Mouse (Mus musculus) left cerebral cortex, adult 9 months (tissue): ENCODE measurements around the gene Il20.
A peak's percentile ranks its signal among the peaks of the same experiment; 100 is the strongest.

ENCODE experiments used
- DNase-seq, 2 experiments: peaks; one replicate each; pipeline ENCODE4 v3.0.0; 2022; ENCODE audit warnings: low spot score in 2 of 2

Il20 gene

GRCm38 (mm10) chr1:130911401-130912010 is at the start of gene Il20:
TSS of gene Il20 (minus strand) at chr1:130911451.
- no peak for DNase-seq

DNA sequence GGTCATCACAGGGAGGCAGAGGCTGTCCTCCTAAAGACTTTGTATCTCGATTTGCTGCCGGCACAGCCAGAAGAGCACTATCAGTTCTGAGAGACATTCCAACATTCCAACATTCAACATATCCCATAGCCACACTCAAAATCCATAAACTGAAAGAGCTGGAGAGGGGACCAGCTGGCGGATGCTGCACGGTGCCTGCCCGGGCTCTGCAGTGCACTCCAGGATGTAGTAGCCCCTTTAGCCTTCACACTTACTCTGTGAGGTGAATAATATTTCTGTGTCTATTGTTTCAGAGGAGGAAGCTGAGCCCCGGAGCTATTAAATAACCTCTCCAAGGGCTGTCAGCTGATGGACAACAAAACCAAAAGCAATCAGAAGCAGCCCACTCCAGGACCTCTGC is 35.7 kb upstream of the Il20 start:
- DNase-seq, result no peak

DNA sequence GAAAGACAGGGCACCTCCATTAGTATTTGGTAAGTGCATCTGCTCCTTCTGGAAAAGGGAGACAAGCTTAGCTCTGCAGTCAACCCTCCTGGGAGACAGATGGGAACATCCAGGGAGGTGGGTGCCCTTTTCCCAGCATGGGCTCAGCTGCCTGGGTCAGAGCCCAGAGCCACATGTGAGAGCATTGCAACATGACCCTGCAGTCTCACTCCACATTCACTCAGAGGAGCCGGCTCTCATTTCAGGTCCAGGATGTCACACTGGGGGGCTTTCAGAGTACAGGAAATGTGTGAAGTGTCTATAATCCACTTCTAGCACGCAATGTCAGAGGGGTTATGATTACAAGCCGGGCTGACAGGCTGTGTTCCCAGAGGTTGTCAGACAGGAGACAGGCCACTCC is 30.6 kb upstream of the Il20 start:
- DNase-seq, result no peak

- DNase-seq, result no peak
These were observed 28.9 kb upstream of the Il20 start, which contains the start of gene Il19 for GRCm38 (mm10) chr1:130940065-130940687. TSS of gene Il19 (minus strand) at chr1:130940115.

DNA sequence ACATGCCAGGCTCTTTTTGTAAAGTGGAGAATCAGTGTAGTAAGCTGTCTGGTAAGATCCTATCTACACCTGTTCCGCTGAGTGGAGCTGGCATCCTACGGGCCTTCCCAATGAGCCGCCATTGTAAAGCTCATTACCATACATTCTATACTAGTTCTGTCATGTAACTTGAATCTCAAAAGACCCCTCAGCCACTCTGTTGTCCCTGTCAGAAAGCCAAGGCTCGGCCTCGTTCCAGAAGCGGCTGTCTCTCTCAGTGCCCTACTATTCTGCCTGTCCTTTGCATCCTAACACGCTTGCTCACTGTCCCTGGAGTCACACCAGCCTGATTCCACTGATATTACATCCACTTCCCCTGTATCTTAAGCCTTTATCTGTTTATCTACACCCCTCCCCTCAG is 26.9 kb upstream of the Il20 start:
- DNase-seq, result no peak

GRCm38 (mm10) chr1:130937170-130937569 is 25.9 kb upstream of the Il20 start:
- no peak for DNase-seq

- no peak for DNase-seq
These were observed 25.1 kb upstream of the Il20 start for GRCm38 (mm10) chr1:130936351-130936750.

- DNase-seq, result no peak
These were observed 15.2 kb upstream of the Il20 start for GRCm38 (mm10) chr1:130926484-130926883.

GRCm38 (mm10) chr1:130918323-130918980 is 7.2 kb upstream of the Il20 start:
- no peak for DNase-seq

DNA sequence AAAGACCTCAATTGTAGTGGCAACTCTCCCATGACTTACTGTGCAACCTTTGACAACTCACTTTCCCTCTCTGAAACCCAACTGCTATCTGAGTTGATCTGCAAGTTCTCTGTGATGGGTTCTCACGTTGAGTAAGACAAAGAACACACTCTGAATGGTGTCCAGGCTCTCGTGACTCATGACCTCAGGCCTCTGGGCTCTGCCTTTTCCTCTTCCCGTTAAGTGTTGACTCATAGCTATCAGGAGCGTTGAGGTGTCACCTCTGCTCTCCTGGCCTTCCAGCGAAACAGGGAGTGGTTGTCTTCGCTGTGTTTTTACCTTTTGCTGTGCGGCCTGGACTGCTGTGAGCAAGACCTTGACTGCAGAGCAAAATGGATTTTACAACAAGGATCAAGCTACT is 8.7 kb downstream of the Il20 start:
- no peak for DNase-seq

- no peak for DNase-seq
These were observed 16.8 kb downstream of the Il20 start for GRCm38 (mm10) chr1:130894468-130894867.

- DNase-seq, result no peak
These were observed 17.8 kb downstream of the Il20 start for GRCm38 (mm10) chr1:130893329-130894040.

DNA sequence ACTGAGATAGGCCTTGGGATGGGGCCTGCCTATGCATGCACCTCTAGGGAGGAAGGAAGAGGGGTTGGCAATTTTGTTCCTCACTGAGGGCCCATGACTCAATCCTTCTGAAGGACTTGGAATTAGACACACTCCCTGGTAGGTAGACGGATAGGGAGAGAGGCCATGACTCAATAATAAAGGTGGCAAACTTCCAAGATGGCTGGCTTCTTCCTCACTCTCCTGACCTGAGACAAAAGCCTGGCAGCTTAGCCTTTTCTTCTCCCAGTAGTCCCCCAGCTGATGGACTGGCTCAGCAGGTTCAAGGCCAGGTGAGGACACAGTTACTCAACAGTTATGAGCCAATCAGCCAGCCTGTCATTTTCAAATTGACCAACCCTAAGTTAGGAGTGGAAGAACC is 18.8 kb downstream of the Il20 start:
- no peak for DNase-seq

DNA sequence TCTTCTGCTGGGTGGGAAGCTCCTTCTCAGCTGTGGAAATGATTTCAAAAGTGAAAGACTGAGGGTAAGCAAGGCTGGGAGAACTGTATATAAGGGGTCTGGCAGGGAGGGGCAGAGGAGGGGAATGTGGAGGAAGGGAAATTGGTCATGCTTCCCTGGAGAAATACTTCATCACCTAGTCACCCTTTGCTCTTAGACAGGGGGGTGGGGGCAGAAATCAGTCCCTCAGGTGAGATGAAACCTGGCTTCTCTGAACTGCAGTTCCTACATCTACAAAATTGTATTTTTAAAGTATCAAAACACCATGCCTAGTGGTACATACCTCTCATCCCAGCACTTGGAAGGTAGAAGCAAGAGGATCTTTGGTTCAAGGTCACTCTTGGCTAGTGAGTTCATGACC is 23.9 kb downstream of the Il20 start, which contains the start of gene Il24:
Il24 (minus strand) TSS at position 101 of the 400 bp plus-strand sequence.
- no peak for DNase-seq

DNA sequence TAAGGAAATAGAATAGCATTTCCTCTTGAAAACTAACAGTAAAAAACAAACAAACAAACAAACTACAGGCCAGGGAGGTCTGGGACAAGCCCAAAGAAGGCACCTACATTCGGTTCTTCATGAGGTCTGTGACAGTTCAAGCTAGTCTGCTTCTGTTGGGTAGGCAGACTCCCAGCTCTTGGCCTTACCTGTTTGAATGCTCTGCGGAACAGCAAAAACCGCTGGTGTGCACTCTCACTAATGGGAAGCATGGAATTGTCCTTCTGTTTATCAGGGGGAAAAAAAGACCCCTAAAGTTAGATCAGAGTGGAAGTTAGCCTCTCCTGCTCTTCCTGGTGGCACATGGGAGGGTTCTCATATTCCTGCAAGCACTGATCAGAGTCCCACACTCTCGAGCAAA is 28.1 kb downstream of the Il20 start:
- DNase-seq, result no peak

DNA sequence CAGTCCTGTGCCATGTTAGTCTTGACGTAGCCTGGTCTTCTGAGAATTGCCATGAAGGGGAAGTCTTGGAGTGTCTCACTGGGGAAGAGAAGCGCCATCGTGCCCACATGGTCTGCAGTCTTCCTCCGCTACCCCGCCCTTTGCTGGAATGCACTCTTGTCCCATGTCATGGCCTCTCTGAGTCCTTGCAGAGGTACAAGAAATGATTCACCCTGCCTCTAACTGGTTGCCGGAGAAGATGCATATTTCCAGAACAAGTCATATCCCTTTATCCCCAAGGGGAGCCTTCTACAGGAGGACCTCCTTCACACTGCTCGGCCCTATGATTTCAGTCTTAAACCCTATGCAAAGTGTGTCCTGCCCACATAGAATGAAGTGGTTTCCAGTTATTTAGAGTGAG is 31.3 kb downstream of the Il20 start:
- DNase-seq, result no peak

DNA sequence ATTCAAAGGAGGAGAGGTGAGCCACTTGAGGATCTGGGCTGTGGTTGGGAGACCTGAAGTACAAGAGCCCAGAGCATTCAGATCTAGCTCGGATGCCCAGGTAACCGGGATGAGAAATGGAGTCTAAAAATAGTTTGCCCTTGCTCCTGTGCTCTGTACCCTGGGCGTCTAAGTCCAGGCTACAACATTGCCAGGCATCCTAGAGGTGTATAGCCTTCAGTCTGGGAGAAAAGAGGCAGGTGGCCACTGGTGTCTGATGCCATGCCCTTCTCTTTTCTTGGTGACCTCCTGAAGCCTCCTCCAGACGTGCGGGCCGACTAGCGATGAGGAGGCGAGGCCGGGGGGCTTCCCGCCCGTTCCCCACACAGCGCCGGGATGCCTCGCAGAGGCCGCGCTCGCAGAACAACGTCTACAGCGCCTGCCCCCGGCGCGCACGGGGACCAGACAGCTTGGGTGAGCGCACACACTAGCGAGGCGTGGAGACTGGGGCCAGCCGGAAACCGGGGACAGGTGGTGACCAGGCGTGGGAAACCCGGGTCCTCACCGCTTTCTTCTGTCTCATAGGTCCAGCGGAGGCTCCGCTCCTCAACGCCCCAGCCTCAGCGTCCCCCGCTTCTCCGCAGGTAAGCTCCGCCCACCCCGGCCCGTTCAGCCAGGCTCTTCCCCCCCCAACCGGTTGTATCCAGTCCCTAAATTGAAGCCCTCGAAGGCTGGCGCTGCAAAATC is 33.2 kb downstream of the Il20 start:
- DNase-seq, result no peak

- peak in 1 of 2 experiments; percentile 77 for DNase-seq
These were observed 34.2 kb downstream of the Il20 start for GRCm38 (mm10) chr1:130876931-130877509.

DNA sequence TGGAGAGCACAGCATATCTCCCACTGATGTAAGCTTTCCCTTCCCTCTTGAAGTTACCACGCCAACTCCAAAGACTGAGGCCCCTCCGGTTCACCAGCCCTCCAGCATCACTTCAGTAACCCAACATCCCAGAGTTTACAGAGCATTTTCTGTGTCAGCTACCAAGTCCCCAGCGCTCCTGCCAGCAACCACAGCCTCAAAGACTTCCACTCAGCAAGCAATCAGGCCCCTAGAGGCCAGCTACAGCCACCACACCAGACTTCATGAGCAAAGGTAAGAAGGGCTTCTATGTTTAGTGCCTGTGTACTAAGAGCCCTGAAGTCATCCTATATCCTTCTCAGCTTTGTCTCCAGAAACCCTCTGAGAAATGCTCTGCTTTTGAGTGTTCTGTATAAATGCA is 35.3 kb downstream of the Il20 start:
- no peak for DNase-seq

DNA sequence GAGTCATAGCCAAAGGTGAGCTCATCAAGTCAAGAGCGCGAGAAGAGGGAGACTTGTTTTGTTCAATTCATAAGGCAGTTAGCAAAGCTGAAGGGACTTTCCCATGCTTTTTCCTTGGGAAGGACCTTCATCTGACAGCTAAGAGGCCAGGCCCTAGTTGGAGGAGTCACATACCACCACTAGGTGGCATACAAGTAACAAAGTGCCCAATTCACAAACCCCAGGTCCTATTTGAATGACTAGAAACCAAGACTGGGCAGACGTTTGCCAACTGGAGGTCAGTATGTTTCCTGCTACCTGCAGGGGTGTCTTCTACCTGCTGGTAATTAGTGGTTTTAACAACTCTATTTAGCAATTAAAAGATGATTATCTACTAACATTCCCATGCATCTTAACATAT is 36.1 kb downstream of the Il20 start:
- peak in 1 of 2 experiments; percentile 59 for DNase-seq

DNA sequence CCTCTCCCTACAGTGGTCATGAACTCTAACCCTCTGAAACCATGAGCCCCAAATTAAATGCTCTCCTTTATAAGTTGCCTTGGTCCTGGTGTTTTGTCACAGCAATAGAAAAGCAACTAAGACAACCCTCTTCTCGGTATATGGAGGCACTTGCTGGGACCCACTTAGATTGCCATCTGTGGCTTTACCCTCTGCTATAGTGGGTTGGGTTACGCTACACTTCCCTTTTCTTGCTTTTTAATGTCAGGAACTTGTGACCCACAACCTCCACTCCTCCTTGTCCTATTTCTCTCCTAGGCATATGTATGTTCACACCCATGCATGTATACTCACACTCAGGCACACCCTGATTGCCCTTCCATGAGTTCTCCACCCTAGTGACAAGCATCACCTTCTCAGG is 38.3 kb downstream of the Il20 start:
- DNase-seq, result no peak
